Mouse (Mus musculus): ENCODE results near the gene Slit1.
A peak's percentile ranks its signal among the peaks of the same experiment; 100 is the strongest.

Gene Slit1

DNA sequence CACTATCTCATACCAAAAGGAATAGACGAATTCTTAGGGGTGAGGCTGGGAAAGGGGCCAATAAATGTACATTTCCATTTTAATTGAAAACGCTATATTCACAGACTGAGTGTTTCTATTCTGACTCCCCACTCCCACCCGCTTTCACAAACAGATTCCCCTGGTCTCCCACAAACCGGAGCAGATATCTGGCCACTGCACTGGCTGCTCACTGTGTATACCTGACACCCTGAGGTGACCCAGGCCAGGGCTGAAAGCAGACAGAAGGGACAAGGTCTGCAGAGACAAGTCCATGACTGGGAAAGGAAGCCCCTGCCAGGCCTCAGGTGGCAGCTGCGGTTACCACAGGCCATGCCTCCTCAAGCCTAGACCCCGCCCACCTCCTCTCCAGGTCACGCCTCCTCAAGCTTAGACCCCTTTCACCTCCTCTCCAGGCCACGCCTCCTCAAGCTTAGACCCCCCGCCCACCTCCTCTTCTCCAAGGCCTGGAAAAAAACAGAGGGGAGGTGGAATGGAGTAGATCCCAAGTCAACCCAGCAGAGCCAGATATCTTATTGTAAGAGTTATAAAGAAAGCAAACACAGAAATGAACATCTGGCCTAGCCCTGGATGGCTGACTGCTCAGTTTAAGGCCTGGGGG is 18.5 kb downstream of the Slit1 start:
- DNase-seq (ENCODE audit: extremely low spot score): peak; percentile 78

- peak; percentile 21 for DNase-seq (ENCODE audit: extremely low spot score)
These were observed 20.1 kb downstream of the Slit1 start for GRCm38 (mm10) chr19:41723337-41723736.

DNA sequence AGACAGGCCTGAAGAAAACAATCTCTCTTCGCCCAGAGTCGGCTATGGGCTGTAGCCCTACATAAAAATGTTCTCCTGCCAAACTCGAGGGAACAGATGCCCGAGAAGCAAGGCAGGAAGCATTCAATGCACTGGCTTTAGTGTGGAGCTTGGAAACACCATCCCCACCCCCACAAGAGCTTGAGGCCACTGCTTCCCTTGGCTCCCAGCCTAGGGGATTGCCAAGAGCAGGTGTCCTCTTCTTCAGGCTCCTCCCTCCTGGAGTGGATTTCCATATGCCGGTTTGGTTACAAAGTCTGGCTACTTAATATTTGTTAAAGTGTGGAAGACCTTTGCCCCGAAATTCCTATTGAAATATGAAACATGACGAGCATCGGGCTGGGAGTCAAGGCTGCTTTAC is 24.0 kb downstream of the Slit1 start:
- no peak for DNase-seq (ENCODE audit: extremely low spot score)

GRCm38 (mm10) chr19:41716233-41717218 is 26.9 kb downstream of the Slit1 start:
- DNase-seq (ENCODE audit: extremely low spot score): peak; percentile 95

DNA sequence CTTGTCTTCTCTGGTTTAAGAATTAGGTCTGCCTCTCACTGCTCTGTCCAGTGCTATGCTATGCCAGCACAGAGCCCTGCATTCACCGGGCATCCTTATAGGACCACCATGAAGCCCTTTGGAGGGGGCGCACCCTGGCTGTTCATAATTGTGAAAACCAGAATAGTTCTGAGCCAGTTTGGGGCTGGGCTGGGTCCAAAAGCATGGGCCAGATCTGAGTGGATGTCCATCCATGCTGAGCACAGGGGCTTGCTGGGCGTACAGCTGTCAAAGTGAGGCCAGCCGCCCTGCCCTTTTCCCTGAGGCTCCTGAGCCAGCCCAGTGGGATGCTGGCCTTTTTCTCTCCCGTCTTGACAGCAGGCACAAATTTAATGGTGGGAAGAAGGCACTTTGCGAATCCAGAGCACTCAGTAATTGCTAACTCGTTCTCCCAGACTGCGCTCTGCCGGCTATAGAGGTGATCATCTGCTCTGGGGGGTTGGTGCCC is 29.0 kb downstream of the Slit1 start:
- DNase-seq (ENCODE audit: extremely low spot score): peak; percentile 47

GRCm38 (mm10) chr19:41712829-41713228 is 30.6 kb downstream of the Slit1 start:
- no peak for DNase-seq (ENCODE audit: extremely low spot score)

- DNase-seq (ENCODE audit: extremely low spot score): no peak
These were observed 31.8 kb downstream of the Slit1 start for GRCm38 (mm10) chr19:41711665-41712064.

DNA sequence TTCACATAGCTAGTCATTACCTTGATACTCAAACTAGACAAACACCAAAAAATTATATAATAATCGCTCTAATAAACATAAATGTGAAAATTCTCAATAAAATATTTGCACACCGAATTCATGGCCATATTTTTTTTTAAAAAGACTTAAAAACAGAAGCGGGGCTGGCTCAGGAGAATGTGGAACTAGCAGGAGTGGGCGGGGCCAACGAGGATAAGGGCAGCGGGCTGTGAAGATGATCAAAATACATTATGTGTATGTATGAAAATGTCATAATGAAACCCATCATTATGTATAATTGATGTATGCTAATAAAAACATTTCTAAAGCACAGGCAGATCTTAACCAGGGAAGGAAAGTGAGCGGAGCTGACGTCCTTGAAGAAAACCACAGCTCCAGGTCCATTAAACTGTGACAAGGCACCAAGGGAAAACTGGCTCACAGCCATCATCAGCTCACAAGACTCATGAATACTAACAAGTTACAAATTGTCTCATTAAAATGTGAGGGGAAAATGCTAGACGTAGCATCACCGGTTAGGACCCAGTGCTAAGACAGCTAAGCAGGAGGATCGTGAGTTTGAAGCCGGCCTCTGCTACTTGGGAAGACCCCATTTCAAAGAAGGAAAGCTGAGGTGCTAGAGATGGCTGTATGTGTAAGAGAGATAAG is 33.8 kb downstream of the Slit1 start:
- no peak for DNase-seq (ENCODE audit: extremely low spot score)

DNA sequence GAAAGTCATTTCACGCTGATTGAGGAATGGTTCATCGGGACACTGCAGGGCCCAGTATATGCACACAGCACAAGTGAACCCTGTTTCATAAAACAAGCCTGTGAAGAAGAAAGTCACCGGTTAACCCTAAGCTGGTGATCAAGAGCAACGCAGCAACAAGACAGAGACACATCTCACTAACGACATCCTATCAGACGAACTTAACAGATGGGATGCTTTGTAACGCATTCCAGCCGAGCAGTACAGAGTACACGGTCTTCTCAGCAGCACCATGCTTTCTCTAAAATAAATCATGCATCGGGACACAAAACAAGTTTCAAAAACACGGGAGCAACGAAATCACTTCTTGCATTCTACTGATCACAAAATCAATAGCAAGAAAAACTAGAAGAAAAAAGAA is 35.6 kb downstream of the Slit1 start:
- DNase-seq (ENCODE audit: extremely low spot score): no peak

GRCm38 (mm10) chr19:41706094-41706828 is 37.2 kb downstream of the Slit1 start:
- no peak for DNase-seq (ENCODE audit: extremely low spot score)

GRCm38 (mm10) chr19:41705416-41705815 is 38.0 kb downstream of the Slit1 start:
- no peak for DNase-seq (ENCODE audit: extremely low spot score)

DNA sequence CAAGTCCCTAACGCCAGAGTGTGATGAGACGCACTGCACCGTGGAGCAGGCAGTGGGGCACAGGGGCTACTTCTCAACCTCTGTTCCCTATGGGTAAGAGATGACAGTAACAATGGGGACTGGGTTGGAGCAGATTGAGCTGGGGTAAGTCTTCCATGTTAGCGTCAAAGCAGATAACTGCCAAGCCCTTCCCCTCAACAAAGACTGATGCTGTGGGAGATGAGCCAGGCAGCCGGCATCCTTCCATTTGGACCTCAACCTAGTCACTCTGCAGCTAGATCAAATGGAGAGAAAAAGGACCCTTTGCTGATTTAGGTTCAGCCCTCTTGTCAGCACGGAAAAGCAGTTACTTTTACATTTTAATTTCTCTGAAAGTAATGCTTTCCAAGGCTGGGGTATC is 40.8 kb downstream of the Slit1 start:
- DNase-seq (ENCODE audit: extremely low spot score): no peak

DNA sequence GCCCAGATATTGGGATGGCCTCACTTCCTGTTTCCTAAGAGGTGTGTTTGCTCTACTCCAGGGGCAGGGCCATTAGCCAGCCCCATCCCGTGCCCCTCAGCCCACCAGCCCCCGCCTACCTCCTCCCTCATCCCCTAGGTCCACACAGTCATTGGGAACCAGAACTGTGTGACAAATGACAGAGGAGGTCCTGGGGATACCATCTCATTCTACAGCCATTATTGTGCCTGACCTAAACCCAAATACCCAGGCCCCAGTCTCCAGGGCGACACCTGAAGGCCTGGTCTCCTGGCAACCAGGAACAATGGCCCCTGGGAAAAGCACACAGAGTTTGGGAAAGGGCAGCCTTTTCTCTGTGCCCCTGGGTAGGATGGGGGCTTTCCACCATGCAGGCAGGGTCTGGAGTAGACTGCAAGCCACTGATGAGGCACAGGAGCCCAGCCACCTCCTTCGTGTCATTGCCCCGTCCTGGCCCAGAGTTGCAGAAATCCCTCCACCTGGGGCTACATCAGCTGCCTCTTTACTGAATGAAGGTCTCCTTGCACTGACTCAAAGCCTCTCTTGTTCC is 44.5 kb downstream of the Slit1 start:
- peak; percentile 79 for DNase-seq (ENCODE audit: extremely low spot score)

- no peak for DNase-seq (ENCODE audit: extremely low spot score)
These were observed 45.5 kb downstream of the Slit1 start for GRCm38 (mm10) chr19:41697807-41698515.

DNA sequence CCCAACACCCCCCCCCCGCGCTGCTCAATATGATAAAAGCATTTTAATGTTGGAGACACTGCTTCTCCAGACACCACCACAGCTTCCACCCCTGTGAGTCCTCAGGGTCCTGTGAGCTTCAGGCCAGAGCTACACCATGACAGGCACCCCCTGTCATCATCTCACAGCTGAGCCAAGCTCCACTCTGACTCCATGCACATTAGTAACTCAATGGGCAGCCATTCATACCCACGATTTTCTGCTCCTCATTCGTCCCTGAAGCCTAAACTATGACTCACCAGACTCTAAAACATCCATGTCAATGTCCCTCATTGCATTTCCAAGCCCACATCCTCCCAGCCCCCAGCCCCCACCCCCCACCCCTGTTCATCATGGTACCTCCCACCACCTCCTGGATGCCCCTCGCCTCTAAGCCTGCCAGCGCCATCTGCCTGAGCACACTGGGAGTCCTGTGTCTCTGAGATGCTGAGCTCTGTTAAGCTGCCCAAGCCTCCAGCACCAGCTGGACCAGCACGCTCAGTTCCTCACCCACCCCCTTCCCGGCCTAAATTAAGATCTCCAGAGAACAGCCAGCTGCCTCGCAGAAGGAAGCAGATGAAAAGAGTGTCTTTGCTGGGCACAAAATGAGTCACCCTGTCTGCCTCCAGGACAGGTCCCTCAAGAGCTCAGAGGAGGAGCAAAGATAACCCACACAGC is 46.2 kb downstream of the Slit1 start:
- no peak for DNase-seq (ENCODE audit: extremely low spot score)

- DNase-seq (ENCODE audit: extremely low spot score): no peak
These were observed 47.0 kb downstream of the Slit1 start for GRCm38 (mm10) chr19:41696443-41696842.

DNA sequence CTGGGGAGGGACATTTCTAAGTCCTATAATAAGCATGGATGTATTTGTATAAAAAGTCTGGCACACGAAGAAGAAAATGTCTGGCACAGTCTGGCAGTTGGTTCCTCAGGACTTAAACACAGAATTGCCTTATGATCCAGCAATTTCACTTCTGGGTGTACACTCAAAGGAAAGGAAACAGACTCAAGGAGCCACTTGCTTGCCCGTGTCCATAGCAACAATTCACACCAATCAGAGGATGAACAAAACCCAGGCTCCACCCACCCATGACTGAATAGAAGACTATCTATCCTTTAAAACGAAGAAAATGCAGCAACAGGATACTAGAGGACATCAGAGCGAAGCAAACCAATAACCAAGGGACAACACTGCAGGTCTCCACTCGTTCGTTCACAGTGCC is 48.4 kb downstream of the Slit1 start:
- DNase-seq (ENCODE audit: extremely low spot score): no peak

DNA sequence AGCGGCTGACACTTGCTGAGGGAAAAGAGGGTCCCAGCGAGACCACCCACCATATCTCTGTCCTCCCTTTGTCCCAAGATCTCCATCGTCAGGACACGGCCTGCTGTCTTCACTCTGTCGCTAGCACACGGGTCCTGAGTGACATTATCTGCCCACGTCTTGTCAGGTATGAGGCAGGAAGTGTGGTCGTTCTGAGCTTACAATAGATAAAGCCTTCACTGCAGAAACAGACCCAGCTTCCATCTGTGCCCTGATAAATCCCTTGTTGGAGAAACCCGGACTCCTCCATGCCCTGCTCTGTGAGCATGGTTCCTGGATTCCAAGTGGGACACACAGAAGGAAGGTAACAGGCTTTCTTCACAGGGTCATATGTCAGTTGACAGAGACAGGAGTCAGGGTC is 48.9 kb downstream of the Slit1 start:
- no peak for DNase-seq (ENCODE audit: extremely low spot score)

DNA sequence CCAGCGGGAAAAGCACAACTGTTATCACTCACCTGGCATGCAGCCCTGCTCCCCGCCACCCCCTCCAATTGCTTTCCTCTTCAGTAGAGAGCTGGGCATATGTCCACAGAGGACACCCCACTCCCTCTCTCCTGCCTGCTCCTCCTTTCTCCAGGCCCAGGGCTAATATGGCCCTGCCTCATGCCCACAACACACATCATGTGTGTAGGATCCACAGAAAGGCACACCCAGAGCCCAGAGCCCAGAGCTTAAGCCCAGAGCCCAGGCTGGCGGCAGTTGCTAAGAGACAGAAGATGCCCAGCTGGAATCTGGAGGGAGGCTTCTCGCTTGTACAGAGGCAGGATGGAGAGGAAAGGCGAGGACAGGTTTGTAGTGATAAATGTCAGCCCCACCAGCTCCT is 49.7 kb downstream of the Slit1 start:
- peak; percentile 64 for DNase-seq (ENCODE audit: extremely low spot score)

DNA sequence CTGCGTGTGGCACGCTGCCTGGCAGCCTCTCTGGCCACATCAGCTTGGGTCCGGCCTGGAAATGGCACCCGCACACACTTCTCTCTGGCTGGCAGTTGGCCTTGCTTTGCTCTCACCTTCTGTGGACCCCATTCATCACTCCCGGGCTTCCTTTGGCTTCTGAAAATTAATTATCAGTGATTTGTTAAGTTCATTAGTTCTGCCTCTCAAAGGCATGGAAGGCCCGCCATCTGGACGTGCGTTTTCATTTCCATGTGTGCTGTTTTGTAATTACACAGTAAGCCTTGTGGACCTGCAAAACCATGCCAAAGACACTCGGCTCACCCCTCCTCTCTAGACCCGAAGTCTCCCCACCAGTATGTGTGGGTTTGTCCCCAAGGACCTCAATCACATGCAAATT is 53.4 kb downstream of the Slit1 start:
- no peak for DNase-seq (ENCODE audit: extremely low spot score)

Data from embryo, embryonic 9.5 days (tissue).